Mouse (Mus musculus): ENCODE measurements at regions not wholly inside any gene's neighbourhood (a gene's known extent, or its start where the extent isn't known, plus 50 kb on each side); places are given as distances from the start of the nearest gene placed in this dataset.

- TF ChIP-seq GATA1 (IDR thresholded peaks at IDR 0.05; ENCODE audit: borderline replicate concordance, low read length) (no peak), FLI1 (IDR thresholded peaks at IDR 0.05; ENCODE audit: low read length) (no peak)
These were observed 113.7 kb upstream of the Topaz1 start for GRCm38 (mm10) chr9:122633484-122633883.

Measured in megakaryocyte, embryonic 14.5 days (primary cell).